Mouse (Mus musculus) spleen, adult 2 months (tissue): Measurements from ENCODE around the gene Chkb. TPM values are rescaled to one million over a fixed set of nuclear protein-coding genes. Genes with fewer than 3 reads are reported as not detected.
"Not testable (repeated sequence)": the region's sequence is repeated elsewhere in the genome, so short reads cannot be mapped to it uniquely, and the experiment has no call there.

Source experiments
- DNase-seq, 2 experiments: peaks; one replicate each; pipeline versions ENCODE4 v3.0.0 to v3.0.0-alpha.2; 2012 to 2021; ENCODE audit warnings: low spot score in 2 of 2, low read depth in 1 of 2
- H3K27ac ChIP-seq: fragments of 200-500 bp; 2 replicates; pipeline ENCODE4 v1.5.1; 2012; ENCODE audit warnings: low read length, inconsistent platforms; ENCODE audit not compliant: insufficient read depth
- H3K27me3 ChIP-seq: fragments of 200-500 bp; 2 replicates; pipeline ENCODE4 v1.6.1; 2012; ENCODE audit warnings: mild to moderate bottlenecking, moderate library complexity, low read length, inconsistent platforms; ENCODE audit not compliant: control insufficient read depth, insufficient read depth
- H3K36me3 ChIP-seq: fragments of 200-500 bp; 2 replicates; pipeline ENCODE4 v1.6.1; 2012; ENCODE audit warnings: mild to moderate bottlenecking, low read length, inconsistent platforms; ENCODE audit not compliant: control insufficient read depth, insufficient read depth
- H3K4me1 ChIP-seq: fragments of 200-500 bp; 2 replicates; pipeline ENCODE4 v1.6.1; 2011; ENCODE audit warnings: inconsistent platforms; ENCODE audit not compliant: control insufficient read depth, insufficient read depth, insufficient read length
- H3K4me3 ChIP-seq: fragments of 200-500 bp; 2 replicates; pipeline ENCODE4 v1.5.1; 2011; ENCODE audit warnings: mild to moderate bottlenecking, inconsistent platforms; ENCODE audit not compliant: insufficient read depth, insufficient read length; ENCODE audit errors: extremely low read depth
- CTCF ChIP-seq: fragments of 200-500 bp; IDR thresholded peaks from 2 replicates; pipeline ENCODE4 v1.5.1; 2011; ENCODE audit warnings: mild to moderate bottlenecking, inconsistent platforms; ENCODE audit not compliant: insufficient read depth, insufficient read length, insufficient replicate concordance; ENCODE audit errors: extremely low read depth
- POLR2A ChIP-seq: fragments of 200-500 bp; IDR thresholded peaks from 2 replicates; pipeline ENCODE4 v1.6.1; 2011; ENCODE audit warnings: low read depth, low read length, inconsistent platforms
- WGBS: fragments of 180-500 bp; shearing (Covaris S2); methylation state at CpG from one replicate; pipeline ENCODE4 v1.1.7; 2018; 5-methylcytosine and 5-hydroxymethylcytosine counted together
- polyA plus RNA-seq: library from polyadenylated mRNA; depleted of rRNA; stranded (reverse); fragments of >200 nt; gene quantifications from 2 replicates; pipeline ENCODE4 v1.2.3, GENCODE M21; 2012

Chkb gene
- polyA plus RNA-seq, 1 experiment = 62.6 TPM

DNA sequence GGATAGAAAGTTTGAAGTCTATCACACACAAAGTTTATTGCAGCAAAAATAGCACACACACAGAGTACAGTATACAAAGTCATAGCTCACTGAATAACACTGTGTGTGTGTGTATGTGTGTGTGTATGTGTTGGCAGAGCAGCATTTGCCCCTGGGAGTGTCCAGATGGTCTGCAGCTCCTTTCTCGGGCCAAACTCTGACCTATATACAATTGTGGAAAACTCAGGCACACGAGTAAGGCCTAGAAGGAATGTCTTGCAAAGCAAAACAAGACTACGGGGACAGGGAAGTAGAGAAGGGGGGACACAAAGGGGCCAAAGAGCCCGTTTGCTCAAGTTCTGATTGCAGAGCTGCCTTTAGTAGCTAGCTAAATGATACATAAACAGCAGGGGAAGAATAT lies 3.2 kb upstream of the Chkb start:
- no peak overlapping the region for H3K27ac ChIP-seq
- no peak overlapping the region for H3K4me3 ChIP-seq
- 86% methylated on average over 4 of the region's 4 CpGs for WGBS
- DNase-seq = no peak
- H3K4me1 ChIP-seq = peaks cover 7% of the 10 kb centered on the region
- no peaks in the 10 kb centered on the region for H3K27me3 ChIP-seq
- TF ChIP-seq POLR2A = no peak
- no peak for TF ChIP-seq CTCF
- no peaks in the 10 kb centered on the region; the same call in 1 of the 2 replicates for H3K36me3 ChIP-seq

DNA sequence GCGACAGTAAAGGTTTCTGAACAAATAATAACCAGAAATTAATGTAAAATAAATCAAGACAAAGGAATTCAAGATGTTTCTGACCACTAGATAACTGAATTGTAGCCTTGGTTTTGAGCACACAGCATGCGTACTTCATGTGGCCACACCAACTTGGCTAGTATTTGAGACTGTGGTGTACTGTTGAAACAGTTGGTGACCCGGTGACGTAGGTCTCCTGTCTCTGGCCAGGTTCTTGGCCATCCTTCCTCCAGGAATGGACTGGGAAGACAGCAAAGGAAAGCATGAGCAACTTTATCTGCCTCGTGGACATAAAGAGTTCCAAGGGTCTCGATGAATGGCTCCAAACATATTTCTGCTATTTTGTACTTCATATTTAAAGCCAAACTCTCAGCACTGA lies 2.1 kb upstream of the Chkb start:
- WGBS = 93% methylated on average over 6 of the region's 6 CpGs
- Histone ChIP-seq H3K27me3 (no peaks in the 10 kb centered on the region), H3K36me3 (peaks cover 5% of the 10 kb centered on the region), H3K4me1 (peaks cover 7% of the 10 kb centered on the region), H3K27ac (no peak overlapping the region), H3K4me3 (no peak overlapping the region)
- DNase-seq = no peak
- TF ChIP-seq POLR2A (no peak), CTCF (no peak)

DNA sequence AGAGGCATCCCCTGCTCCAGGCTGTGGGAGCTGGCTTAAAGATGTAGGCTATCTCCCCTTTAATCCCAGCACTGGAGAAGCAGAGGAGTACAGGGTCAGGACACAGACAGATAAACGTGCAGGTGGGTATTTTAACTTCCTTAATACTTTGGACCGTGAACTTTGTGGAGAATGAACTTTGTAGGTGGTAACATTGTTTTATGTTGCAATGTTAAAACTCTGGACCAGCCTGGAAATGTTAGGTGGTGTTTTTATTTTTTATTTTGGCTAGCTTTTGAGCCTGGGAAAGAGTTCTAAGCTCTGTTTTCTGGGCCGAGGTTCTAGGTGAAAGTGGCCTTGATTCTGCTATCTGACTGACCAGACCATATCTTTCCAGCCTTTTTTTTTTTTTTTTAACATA lies 1.6 kb upstream of the Chkb start:
- Histone ChIP-seq H3K36me3 (peaks cover 9% of the 10 kb centered on the region), H3K4me3 (no peak overlapping the region), H3K4me1 (peaks cover 7% of the 10 kb centered on the region), H3K27ac (no peak overlapping the region), H3K27me3 (no peaks in the 10 kb centered on the region)
- 73% methylated on average over 3 of the region's 3 CpGs for WGBS
- TF ChIP-seq POLR2A = no peak
- no peak for TF ChIP-seq CTCF
- no peak for DNase-seq

DNA sequence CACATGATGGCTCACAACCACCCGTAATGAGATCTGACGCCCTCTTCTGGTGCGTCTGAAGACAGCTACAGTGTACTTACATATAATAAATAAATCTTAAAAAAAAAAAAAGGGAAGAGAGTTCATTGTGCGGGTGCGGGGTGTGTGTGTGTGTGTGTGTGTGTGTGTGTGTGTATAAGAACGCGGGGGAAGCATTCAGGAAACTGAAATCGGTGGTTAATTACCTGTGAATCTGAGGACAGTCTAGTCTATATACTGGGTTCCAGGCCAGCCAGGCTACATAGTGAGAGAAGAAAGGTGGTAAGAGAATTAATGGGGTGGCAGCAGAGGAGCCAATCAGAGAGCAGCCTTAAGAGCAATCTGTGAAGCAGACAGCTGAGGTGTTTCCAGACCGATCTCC lies 1.1 kb upstream of the Chkb start:
- DNase-seq, H3K4me1 ChIP-seq, H3K27me3 ChIP-seq, H3K27ac ChIP-seq, H3K4me3 ChIP-seq: not testable (repeated sequence)
- H3K36me3 ChIP-seq = peaks cover 12% of the 10 kb centered on the region
- WGBS = 36% methylated on average over 9 of the region's 9 CpGs

DNA sequence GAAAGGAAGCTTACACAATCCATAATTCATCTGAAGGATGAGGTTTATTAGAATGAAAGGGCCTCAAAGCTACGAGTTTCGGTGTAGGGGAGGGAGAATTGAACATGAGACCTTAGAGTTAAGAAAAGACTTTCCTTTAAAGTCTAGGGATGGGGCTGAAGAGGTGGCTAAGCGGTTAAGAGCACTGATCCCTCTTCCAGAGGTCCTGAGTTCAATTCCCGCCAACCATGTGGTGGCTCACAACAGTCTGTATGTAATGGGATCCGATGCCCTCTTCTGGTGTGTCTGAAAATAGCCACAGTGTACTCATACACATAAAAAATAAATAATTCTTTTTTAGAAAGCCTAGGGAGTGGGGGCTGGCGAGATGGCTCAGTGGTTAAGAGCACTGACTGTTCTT lies 633 bp upstream of the Chkb start:
- Histone ChIP-seq H3K36me3 (peaks cover 12% of the 10 kb centered on the region), H3K27ac (peak overlapping the region; percentile 100), H3K4me3 (peak overlapping the region; percentile 94), H3K27me3 (no peaks in the 10 kb centered on the region), H3K4me1 (peaks cover 7% of the 10 kb centered on the region)
- DNase-seq = no peak
- TF ChIP-seq CTCF (no peak), POLR2A (no peak)
- 29% methylated on average over 6 of the region's 6 CpGs for WGBS

DNA sequence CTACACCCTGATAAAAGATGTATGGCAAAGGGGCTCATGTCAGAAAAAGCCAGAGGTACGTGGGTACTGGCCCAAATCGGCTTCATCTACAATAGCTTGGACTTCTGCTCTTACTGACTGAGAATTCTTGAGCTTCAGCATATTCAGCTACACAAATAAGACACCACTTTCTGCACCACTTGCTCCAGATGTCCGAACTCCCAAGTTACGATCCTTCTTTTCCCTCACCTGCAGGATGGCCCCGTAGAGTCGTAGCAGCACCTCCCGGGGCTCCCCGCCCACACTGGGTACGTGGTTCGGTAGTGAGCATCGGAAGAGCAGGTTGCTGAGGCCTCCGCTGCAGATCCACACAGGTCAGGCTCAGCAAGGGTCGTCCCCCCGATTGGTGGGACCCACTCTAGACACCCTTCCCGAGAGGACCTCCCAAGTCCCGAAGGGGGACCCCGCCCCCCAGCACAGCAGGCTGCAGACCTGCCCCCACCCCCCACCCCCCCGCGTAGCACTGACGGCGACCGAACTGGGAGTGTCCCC lies 822 bp downstream of the Chkb start:
- TF ChIP-seq POLR2A = no peak
- no peak for TF ChIP-seq CTCF
- DNase-seq = no peak
- 11% methylated on average over 22 of the region's 22 CpGs for WGBS
- Histone ChIP-seq H3K36me3 (peaks cover 12% of the 10 kb centered on the region), H3K4me3 (peak overlapping the region; percentile 94), H3K4me1 (peaks cover 7% of the 10 kb centered on the region), H3K27me3 (no peaks in the 10 kb centered on the region), H3K27ac (0 out of 2 replicates have a peak overlapping the region, but pooled peaks have one; percentile 20)

DNA sequence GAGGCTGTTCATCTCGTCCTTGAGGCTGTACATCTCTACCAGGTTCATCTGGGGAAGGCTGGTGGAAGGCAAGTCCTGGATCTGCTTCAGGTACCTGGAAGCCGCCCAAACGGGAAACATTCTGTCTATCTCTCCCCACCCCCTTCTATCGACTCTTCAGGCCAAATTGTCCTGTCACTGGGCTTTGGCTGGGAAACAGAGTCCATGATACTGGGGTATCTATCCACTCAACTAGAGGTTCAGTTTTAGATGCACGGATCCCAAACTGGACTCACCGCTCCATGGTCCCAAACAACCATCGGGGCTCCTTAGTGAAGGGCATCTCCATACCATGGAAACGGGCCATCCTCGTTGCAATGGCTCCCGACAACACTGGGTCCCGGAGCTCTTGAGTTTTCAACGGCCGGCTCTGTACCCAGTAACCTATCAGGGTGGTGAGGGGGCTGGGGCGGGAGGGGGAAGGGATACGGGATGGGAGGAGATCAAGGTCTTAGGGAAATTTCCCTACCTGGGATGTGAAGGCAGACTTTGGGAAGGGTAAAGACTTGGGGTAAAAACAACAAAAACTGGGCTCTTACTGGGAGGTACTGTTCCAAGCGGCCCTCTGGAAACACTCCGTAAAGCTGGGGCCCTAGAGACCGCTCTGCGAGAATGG lies 1.4 kb downstream of the Chkb start:
- no peak overlapping the region for H3K27ac ChIP-seq
- WGBS = 95% methylated on average over 19 of the region's 19 CpGs

More for the DNA sequence above, 1.4 kb downstream of the Chkb start:
- peaks cover 7% of the 10 kb centered on the region for H3K4me1 ChIP-seq
- H3K27me3 ChIP-seq = no peaks in the 10 kb centered on the region
- peaks cover 14% of the 10 kb centered on the region for H3K36me3 ChIP-seq
- H3K4me3 ChIP-seq = peak overlapping the region; percentile 94; the same call in 1 of the 2 replicates
- TF ChIP-seq POLR2A (no peak), CTCF (no peak)
- no peak for DNase-seq
